Mouse (Mus musculus) CH12.LX (cell line): ENCODE data around the gene Paf1.

Source experiments
- CTCF ChIP-seq, 2 experiments: IDR thresholded peaks in 1 of 2; conservative IDR thresholded peaks in 1 of 2; 2 replicates each; pipeline ENCODE4 v1.5.1; 2011 to 2012; ENCODE audit warnings: low read depth in 2 of 2, low read length in 2 of 2, improper control_type of control experiment in 1 of 2, inconsistent platforms in 1 of 2, mild to moderate bottlenecking in 1 of 2, moderate library complexity in 1 of 2
- GABPA ChIP-seq: IDR thresholded peaks from 2 replicates; pipeline ENCODE4 v1.6.1; 2012; ENCODE audit warnings: low read depth, low read length, improper control_type of control experiment, inconsistent platforms; ENCODE audit not compliant: insufficient replicate concordance
- MEF2A ChIP-seq: IDR thresholded peaks from 2 replicates; pipeline ENCODE4 v1.6.1; 2014; ENCODE audit warnings: low read depth, mild to moderate bottlenecking, inconsistent platforms, low read length, improper control_type of control experiment, borderline replicate concordance
- NRF1 ChIP-seq: IDR thresholded peaks from 2 replicates; pipeline ENCODE4 v1.6.1; 2014; ENCODE audit warnings: low read depth, mild to moderate bottlenecking, inconsistent platforms, low read length, improper control_type of control experiment, moderate library complexity
- POLR2A ChIP-seq: IDR thresholded peaks from 2 replicates; pipeline ENCODE4 v1.6.1; 2011; ENCODE audit warnings: low read depth, mild to moderate bottlenecking, improper control_type of control experiment, low read length
- SIN3A ChIP-seq: IDR thresholded peaks from 2 replicates; pipeline ENCODE4 v1.6.1; 2012; ENCODE audit warnings: low read length, improper control_type of control experiment, inconsistent platforms
- TCF12 ChIP-seq: IDR thresholded peaks from 2 replicates; pipeline ENCODE4 v1.6.1; 2014; ENCODE audit warnings: low read depth, mild to moderate bottlenecking, inconsistent platforms, low read length, improper control_type of control experiment
- UBTF ChIP-seq: IDR thresholded peaks from 2 replicates; pipeline ENCODE4 v1.6.1; 2012; ENCODE audit warnings: low read depth, mild to moderate bottlenecking, inconsistent platforms, low read length, improper control_type of control experiment, moderate library complexity
- ZC3H11A ChIP-seq: IDR thresholded peaks from 2 replicates; pipeline ENCODE4 v1.6.1; 2012; ENCODE audit warnings: low read depth, mild to moderate bottlenecking, inconsistent platforms, low read length, improper control_type of control experiment

DNA sequence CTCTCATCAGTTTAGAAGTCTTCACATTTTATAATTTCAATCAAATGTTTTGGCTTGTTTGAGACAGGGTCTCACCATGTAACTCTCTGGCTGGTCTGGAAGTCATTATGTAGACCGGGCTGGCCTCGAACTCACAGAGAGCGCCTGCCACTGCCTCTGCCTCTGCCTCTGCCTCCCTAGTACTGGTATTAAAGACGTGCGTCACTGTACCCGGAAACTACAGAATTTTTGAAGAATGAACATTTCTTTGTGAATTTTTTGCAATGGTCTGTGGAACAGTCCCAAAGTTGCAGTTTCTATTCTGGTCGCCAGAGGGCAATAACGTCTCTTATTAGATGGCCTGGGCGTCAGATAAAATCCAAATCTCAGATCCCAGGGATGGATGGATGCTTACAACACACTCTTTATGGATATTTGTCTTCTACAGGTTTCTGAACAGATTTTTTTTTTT is 19.6 kb upstream of the Paf1 start:
- peak; percentile 74 to 93; a peak in 3 of 4 replicates for TF ChIP-seq CTCF (conservative IDR thresholded peaks at IDR 0.05 in 1 of 2, IDR thresholded peaks at IDR 0.05 in 1 of 2; ENCODE audit: low read depth in 2 of 2, low read length in 2 of 2)
- TF ChIP-seq UBTF: no peak
- no peak for TF ChIP-seq POLR2A
- no peak; the same call in 1 of the 2 replicates for TF ChIP-seq MEF2A
- no peak; the same call in 1 of the 2 replicates for TF ChIP-seq NRF1
- TF ChIP-seq GABPA: no peak
- no peak; the same call in 1 of the 2 replicates for TF ChIP-seq TCF12
- TF ChIP-seq ZC3H11A: peak; percentile 92
- peak; percentile 60; the same call in 1 of the 2 replicates for TF ChIP-seq SIN3A
